Mouse (Mus musculus) testis, adult 2 months (tissue): ENCODE measurements around the gene Sf3b6.

Source experiments
- CTCF ChIP-seq: fragments of 200-500 bp; IDR thresholded peaks from 2 replicates; pipeline ENCODE4 v1.5.1; 2012; ENCODE audit warnings: low read depth, mild to moderate bottlenecking, inconsistent platforms, low read length, moderate library complexity; ENCODE audit not compliant: control insufficient read depth, insufficient read depth, insufficient replicate concordance
- POLR2A ChIP-seq: fragments of 200-500 bp; IDR thresholded peaks from 2 replicates; pipeline ENCODE4 v1.6.1; 2012; ENCODE audit warnings: low read depth, mild to moderate bottlenecking, inconsistent platforms, low read length, moderate library complexity; ENCODE audit not compliant: control insufficient read depth

- TF ChIP-seq CTCF (no peak), POLR2A (no peak)
Observed at GRCm38 (mm10) chr12:4827256-4827655, 9.9 kb downstream of the Sf3b6 start.
